Mouse (Mus musculus) kidney, postnatal 4 days (tissue): Measurements from ENCODE around the gene Fbln2.

Experiments
- DNase-seq, 2 experiments: peaks; one replicate each; pipeline ENCODE4 v3.0.0; 2021; ENCODE audit warnings: mixed read lengths in 2 of 2

The Fbln2 gene

DNA sequence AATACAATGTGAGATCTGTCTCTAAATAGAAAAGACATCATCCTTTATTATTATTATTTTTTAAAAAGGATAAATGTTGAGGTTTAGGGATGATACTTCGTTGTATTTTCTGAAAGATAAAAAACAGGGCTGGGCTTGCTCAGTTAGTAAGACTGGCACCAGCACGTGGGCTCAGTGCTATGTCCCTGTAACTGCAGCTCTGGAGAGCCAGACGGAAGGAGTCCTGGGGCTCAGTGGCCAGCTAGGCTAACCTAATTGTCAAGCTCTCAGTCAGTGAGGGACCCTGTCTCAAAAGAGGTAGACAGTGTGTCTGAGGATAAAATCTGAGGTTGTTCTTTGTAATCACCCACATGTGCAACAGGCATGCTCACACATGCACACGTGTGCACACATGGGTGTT lies 19.3 kb downstream of the Fbln2 start:
- no peak for DNase-seq

DNA sequence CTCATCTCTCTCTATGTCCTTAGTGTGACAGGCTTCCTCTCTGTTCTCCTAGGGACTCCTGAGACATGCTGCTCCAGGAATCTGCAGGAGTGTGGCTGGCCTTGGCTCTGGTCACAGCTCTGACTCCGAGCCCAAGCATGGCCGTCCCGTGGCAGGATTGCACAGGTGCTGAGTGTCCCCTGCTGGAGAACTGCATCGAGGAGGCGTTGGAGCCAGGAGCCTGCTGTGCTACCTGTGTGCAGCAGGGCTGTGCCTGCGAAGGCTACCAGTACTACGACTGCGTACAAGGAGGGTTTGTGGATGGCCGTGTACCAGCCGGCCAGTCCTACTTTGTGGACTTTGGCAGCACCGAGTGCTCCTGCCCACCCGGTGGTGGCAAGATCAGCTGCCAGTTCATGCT lies 20.8 kb downstream of the Fbln2 start:
- no peak for DNase-seq

DNA sequence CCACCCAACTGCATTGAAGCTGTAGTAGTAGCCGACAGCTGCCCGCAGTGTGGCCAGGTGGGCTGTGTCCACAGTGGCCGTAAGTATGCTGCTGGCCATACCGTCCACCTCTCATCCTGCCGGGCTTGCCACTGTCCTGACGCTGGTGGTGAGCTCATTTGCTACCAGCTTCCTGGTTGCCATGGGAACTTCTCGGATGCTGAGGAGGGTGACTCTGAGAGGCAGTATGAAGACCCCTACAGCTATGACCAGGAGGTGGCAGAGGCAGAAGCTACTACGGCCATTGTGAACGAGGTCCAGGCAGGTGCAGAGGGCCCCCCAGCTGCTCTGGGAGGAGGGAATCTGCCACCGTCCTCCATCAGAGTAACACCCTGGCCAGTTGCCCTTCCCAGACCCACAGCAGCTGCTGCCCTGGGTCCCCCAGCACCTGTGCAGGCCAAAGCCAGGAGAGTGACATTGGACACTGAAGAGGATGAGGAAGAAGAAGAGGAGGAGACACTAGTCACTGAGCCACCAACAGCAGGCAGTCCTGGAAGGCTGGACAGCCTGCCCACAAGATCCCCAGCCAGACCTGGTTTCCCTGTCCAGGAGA lies 21.3 kb downstream of the Fbln2 start:
- DNase-seq = no peak

DNA sequence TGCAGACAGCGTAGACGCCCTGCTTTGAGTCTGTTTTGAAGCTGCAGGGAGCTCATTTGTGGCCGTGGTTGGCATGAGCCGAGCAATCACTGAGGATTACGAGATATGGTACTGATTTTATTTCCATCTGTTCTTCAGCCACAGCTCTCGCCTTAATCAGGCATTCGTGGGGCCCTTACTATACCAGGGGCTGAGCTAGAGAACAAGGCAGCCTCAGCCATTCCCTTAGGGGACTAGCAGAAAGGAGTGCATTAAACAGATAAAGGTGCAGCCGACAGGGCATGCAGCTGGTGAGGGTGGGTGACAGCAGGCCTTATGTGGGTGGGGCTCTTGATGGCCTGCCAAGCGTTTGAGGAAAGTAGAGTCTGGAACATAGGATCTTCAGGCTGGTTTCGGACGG lies 23.8 kb downstream of the Fbln2 start:
- no peak for DNase-seq

DNA sequence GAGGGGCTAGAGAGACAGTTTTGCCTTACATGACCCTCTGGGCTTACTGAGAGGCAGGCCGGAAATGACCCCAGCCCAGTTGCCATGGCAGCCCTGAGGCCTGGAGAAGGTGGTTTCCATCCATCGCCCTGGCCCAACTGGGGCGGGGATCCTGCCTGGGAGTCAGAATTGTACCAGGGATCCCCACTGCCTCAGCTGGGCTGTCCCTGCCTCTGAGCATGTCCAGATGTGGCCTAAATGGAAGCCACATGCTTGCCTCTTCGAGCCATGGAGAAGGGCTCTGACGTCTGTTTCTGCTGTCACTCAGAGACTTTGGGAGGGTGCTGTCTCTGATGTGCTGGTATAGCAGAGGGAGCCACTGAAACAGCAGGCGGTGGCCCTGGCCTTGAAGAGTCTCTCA lies 24.2 kb downstream of the Fbln2 start:
- no peak for DNase-seq

DNA sequence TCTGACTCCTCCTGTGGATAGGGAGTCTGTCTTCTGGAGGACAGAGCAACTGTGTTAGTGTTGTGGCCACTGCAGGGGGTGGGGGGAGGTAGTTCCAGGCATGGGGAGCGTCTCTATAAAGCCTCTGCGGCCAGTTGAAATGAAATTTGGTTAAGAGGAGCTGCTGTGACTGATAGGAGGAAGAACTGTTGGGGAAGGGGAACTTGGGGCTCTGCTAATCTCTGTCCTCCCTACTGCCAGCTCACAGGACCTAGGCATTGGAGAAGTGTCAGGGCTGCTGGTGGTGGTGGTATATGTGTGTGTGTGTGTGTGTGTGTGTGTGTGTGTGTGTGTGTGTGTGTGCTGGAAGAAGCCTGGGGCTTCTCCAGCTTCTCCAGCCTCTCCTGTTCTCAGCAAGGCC lies 25.0 kb downstream of the Fbln2 start:
- DNase-seq = no peak

DNA sequence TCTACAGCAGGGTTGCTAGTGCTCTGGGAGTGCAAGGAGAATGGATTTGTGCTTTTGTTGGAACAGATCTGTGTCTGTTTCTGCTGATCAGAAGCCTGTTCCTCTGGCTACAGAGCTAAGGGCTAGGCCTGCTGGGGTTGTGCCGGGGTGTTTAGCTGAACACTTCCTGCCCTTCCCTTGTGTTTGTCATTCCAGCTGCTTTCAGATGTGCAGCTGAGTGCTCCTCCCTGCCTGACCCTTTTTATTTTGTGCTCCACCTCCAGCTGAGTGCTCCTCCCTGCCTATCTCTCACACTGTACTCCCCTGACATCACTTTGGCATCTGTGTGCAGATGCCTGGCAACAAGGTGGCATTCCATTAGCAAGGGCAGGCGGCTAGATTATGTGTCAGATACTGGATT lies 28.3 kb downstream of the Fbln2 start:
- DNase-seq = no peak

DNA sequence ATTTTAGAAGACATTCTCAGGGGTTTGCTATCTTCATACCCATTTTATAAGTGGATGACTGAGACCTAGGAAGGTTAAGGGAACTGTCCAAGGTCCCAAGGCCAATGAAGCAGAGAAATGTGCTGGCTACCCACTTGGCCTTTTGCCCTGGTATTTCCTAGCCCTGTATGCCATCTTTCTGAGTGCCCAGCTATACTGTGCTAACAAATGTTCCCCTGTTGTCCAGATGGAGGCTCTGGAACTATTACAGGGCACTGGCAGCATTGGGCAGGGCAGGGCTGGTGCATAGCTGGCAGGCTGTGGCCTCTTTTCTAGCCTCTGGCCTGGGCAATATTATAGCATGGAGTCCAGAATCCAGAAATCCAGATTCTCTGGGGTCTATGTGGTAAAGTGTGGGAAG lies 28.7 kb downstream of the Fbln2 start:
- DNase-seq = no peak

DNA sequence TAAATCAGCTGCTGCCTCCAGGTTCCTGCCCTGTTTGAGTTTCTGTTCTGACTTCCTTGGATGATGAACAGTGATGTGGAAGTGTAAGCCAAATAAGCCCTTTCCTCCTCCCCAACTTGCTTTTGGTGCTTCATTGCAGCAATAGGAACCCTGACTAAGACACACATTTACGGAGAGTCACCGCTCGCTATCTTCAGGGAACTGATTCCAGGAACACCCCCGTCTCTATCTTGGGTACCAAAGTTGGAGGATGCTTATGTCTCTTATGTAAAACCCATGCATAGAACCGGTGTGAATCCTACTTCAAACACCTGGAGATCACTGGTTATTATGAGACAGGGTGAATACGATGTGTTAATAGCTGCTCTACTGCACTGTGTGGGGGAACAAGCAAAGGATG lies 31.1 kb downstream of the Fbln2 start:
- DNase-seq = no peak

DNA sequence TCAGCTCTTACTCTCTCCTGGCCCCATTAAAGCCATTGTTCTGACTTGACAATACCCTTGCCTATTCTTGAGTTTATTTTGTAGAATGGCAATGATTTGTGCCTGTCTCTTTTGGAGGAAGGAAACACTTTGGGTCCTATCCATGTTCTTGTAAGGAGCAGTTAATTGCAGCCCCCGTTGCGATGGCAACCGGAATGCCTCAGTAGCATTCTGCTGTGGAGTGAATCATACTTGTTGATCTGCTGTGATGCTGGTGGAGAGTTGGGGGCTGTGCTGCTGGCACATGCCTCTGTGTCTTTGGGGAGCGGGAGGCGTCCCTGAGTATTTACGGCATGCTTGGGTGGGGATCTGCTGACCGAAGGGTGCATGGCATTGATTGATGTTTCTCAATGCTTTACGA lies 32.1 kb downstream of the Fbln2 start:
- no peak for DNase-seq

DNA sequence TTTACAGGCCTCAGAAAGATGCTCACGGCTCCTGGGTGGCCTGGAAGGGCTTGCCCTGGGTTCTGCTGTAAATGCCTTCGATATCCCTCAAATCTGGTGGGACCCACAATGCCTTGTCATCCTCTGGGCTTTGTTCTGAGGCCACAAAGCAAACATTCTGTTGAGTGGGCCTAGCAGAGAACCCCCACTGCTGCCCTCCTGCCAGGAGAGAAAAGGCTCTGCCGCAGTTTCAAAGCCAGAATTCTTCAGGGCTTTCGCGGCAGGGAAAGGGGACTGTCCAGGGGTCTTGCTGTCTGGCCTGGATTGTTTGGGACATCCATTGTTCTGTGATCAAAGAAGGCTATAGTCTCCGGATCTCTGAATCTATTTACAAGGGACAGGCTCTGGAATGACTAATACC lies 33.1 kb downstream of the Fbln2 start:
- DNase-seq = no peak

DNA sequence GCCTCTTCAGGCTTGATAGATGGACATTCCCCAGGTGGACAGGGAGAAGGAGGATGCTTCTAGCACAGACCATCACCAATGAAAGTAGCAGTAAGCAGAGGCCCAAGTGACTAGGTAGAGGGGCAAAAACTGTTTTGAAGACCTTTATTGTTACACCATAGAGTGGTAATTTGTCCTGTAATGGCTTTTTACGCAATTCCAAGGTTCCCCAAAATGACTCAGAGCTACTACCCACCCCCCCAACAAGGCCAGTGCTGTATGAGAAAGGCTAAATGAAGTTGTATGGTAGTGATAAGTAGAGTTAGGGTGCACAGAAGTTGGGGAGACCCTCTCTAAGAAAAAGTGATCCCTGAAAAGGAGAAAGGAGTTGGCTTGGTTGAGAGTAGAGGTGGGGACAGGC lies 35.1 kb downstream of the Fbln2 start:
- DNase-seq = no peak

DNA sequence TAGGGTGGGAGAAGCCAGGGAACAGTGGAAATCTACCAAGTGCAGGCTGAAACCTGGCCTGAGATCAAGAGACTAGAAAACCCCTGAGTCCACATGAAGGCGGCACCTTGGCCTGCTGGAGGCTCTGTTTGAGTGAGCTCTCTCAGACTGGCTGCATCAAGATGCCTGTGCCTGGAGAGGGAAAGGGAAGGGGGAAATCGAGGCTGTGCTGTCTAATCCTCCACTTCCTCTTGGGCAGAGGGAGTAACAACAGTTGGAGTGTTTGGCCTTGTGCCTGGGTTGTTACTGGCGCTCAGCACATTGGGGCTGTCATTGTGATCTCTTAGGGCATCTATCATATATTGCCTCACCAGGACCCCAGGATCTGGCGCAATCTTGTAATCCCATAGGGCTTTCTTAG lies 36.4 kb downstream of the Fbln2 start:
- DNase-seq = no peak

DNA sequence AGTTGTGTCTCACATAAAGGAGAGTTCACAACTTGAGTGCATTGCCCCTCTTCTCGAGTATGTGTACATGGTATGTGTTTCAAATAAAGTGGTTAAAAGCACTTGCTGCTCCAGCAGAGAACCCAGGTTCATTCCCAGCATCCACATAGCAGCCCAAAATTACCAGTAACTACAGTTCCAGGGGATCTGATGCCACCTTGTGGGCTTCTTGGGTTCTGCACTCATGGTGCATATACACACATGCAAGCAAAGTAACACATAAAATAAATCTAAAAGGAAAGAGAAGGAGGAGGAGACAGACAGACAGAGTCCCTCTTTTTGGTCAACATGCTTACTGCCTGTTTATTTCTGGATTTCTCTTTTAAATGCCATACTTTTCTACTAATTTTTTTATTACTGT lies 37.5 kb downstream of the Fbln2 start:
- no peak for DNase-seq

DNA sequence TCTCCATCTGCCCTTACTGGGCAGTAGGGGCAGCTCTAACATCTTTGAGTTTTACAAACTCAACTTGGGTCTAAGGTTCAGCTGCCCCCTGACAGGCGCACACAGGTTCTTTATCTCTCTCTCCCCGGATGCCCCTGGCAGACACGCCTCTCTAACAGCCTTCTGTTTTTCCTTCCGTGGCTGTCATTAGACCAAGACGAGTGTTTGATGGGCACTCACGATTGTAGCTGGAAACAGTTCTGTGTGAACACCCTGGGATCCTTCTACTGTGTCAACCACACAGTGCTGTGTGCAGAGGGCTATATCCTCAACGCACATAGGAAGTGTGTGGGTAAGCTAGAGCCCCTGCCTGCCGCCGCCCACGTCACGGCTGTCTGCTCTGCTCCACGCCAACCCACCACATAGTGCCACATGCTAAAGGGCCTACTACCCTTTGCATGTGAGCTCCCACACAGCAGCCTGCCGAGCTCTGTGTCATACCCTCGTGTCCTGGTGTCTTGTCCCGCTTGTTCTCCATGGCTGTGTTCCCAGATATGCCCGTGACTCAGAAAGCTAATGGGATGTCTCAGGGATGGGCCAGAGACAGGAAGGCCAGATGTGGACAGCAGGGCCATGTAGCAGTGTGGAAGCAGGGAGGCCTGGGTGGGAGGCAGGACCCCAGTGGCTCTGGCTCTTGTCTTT lies 47.3 kb downstream of the Fbln2 start:
- no peak for DNase-seq

DNA sequence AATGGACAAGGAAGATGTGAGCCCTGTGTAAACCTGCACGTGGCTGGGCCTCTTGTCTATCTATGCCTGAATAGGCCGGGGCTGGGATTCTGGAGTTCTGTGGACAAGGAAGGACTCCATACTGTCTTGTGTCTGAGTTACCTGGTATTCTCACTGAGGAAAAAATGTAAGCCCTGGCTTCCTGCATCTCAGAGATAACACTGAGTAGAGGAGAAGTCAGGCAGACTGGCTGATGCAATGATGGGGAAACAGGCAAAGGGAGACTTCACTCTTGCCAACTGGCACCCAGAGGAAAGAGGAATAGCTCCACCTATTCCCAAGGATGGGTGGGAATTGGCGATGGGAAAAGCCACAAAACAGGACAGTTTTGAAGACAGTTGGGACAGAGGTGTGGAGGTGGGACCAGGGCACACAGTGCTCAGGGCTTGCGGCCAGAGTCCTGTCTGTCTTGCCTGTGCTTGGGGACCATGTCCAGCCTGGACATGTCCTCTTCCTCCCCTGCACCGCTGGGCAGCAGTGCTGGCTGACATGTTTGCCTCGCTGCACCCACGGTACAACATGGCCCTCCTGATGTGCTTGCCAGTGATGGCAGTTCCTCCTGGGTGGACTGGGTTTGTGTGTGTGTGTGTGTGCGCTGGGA lies 48.2 kb downstream of the Fbln2 start:
- no peak for DNase-seq

DNA sequence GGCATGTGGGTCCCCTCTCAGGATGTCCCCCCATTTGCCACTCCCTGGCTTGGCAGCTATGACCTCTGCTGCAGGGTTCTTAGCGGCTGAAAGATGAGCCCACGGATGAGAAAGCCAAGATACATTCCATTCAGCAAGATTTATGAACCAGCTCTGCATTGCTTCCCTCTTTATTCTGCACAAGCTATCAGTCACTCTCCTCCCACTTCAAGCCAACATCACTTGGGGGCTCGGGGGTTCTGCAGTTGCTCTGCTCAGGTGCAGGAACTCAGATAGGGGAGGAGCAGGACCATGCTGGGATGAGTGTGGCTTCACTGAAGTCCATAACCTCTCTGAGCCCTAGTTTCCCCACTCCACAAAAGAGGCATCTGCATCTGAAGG lies 48.7 kb downstream of the Fbln2 start:
- no peak for DNase-seq

DNA sequence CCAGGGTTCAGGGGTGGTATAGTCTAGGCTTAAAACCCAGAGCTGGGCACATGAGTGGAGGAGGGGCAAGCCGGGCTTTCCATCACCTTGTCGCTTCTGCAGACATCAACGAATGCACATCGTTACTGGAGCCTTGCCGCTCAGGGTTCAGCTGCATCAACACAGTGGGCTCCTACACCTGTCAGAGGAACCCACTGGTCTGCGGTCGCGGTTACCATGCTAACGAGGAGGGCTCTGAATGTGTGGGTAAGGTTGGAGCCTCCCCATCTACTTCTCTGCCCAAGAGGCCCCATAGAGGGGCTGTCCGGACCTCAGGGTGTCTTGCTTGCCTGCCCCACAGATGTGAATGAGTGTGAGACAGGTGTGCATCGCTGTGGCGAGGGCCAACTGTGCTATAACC lies 53.4 kb downstream of the Fbln2 start:
- no peak for DNase-seq

DNA sequence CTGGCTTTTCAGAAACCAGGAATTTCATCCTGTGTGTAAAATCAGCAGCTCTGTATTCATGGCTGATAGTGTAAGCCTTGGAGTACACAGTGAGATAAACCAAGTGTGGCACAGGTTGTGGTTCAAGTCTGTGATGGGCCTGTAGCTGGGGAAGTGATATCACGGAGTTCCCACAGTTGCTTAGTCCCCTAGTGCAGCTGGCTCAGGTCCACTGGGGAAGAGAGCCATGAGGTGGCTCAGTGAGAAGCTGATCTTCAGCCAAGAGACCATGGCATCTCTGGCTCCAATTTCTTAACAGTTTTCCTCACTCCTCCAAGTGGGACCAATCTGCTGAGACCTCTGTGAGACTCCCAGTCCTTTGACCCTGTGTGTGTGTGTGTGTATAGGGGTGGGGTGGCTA lies 54.4 kb downstream of the Fbln2 start:
- no peak for DNase-seq

DNA sequence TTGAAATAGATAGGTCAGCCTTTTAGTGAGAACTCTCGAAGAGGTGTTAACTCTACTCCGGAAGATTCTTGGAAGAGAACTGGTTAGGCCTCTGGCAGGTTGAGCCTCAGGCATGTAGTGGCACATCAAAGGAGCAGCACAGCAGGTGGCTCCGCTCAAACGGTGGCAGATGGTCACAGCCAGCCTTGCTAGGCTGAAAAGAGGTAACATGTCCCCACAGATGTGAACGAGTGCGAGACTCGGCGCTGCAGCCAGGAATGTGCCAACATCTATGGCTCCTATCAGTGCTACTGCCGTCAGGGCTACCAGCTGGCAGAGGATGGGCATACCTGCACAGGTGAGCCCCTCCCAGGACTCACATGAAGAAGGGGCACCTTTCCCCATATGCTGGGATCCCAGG lies 56.1 kb downstream of the Fbln2 start:
- no peak for DNase-seq

DNA sequence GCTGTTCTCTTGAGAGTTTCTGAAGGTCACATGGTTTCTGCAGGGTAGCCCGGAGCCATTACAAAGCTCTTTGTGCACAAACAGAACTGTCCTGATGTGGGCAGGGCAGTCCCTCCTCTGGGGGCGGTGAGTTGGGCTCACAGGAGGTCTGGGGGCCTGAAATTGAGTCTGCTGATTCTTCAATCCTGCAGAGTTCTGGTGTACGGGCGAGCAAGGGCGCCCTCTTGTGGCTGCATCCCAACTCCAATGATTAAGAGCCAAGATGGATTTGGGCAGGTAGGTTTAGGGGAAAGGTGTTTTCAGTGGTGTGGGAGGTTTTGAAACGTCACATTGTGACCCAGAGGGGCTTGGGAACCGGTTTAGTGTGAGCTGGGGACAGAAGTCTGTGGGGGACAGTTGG lies 65.3 kb downstream of the Fbln2 start:
- DNase-seq = peak; percentile 76 to 80

DNA sequence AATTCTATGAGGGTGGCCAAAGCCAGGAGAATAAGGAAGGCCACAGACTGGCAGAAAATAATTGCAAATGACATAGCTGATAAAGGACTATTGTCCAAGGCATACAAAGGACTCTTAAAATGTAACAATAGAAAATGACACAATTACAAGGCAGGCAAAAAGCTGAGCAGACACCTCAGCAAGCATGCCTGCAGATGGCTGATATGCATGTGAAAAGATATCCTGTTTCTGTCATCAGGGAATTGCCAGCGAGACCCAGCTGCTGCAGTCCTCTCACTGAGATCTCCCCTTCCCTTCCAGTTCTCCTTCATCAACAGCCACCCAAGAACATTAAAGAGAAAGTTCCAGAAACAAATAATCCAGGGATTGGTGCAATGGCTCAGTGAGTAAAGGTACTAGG lies 66.0 kb downstream of the Fbln2 start:
- DNase-seq = no peak

DNA sequence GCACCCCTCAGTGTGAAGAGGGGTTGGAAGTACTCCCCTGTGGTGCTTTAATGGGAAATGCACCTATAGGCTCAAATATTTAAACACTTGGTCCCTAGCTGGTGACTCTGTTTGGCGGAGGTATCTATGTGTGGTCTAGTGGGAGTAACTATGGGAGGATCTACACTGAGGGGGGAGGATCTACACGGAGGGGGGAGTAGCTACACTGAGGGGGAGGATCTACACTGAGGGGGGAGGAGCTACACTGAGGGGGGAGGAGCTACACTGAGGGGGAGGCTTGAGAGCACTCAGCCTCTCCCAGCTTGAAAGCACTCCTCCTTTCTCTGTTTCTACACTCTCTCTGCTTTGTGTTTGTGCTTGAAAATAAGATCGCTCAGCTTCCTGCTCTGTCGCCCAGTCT lies 67.2 kb downstream of the Fbln2 start:
- no peak for DNase-seq

DNA sequence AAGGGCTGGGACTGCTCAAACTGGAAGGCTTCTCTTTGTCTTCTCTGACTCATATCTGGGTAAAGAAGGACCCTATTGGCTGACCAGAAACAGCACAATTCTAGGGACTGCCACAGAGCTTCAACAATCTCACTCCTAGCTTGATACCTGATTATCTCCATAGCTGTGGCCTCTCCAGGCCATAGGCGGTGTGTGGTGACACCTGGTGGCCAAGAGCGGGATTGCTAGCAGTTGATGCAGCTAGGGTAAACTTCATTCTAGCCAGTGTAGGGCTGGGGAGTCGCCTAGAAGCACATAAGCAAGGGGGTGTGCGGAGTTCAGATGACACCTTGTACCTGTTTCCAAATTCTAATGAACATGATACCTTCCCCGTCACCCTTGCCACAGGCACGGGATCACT lies 69.0 kb downstream of the Fbln2 start:
- DNase-seq = peak; percentile 93 to 96

DNA sequence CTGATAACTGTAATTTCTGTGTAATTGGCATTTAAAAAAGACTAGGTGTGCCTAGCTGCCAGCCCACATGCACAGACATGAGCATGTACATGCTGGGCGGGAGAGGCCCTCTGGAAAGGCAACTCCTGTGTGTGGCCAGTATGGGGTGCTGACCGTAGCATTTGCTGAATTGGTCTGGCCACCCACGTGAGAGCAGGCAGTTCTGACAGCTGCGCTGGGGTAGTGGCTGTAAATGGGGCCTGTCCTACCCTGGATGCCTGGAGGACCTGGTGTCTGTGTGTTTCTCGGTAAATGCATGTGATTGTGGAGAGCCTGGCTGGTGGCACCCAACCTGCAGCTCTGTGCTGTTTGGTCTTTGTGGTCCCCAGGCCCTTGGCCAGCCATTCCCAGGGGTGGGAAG lies 69.5 kb downstream of the Fbln2 start:
- no peak for DNase-seq
